8 mouse cellular contexts compared by ENCODE assay signal in the genomic region with DNA sequence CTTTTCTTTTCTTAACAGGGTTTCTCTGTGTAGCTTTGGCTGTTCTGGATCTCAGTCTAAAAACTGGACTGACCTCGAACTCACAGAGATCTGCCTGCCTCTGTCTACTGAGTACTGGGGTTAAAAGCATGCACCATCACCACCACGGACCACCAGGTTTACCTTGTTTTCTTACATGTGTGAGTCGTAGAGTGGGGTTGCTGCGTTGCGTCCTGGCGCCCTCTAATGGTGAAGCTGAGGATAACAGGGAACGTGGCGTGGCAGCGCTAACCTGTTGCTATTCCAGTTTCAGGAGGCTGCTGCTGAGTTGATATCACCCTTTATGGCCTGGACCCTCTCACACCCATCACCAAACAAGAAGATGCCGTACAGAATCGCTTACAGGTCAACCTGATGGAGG. TPM values are rescaled to one million over a fixed set of nuclear protein-coding genes. Genes with fewer than 3 reads are reported as not detected.
DNase-seq lines count a peak whose midpoint lies in the region; ATAC-seq and TF ChIP-seq lines count a peak whose summit lies in the region.

No protein-coding gene starts in this region.

- peak; percentile 87 for TF ChIP-seq CTCF in brain, embryonic 14.5 days (IDR thresholded peaks at IDR 0.05; ENCODE audit: borderline replicate concordance, extremely low read depth, insufficient read depth, insufficient read length)

- peaks cover 8% of the 10 kb centered on the region for H3K36me3 ChIP-seq in midbrain, embryonic 10.5 days
- H3K36me3 ChIP-seq in midbrain, embryonic 15.5 days (replicated peaks) = no peaks in the 10 kb centered on the region
- no peaks in the 10 kb centered on the region for H3K36me3 ChIP-seq in intestine, embryonic 15.5 days
- no peaks in the 10 kb centered on the region for H3K36me3 ChIP-seq in limb, embryonic 14.5 days (ENCODE audit: control insufficient read depth, insufficient read depth, low read length)

- H3K4me2 ChIP-seq in midbrain, embryonic 15.5 days = no peak overlapping the region
- H3K4me2 ChIP-seq in intestine, embryonic 15.5 days (replicated peaks) = no peak overlapping the region
- no peak overlapping the region for H3K4me2 ChIP-seq in limb, embryonic 14.5 days (replicated peaks; ENCODE audit: low read depth, low read length, severe bottlenecking)

- H3K4me1 ChIP-seq in midbrain, embryonic 10.5 days = peaks cover 23% of the 10 kb centered on the region
- H3K4me1 ChIP-seq in midbrain, embryonic 15.5 days = peaks cover 35% of the 10 kb centered on the region
- peaks cover 12% of the 10 kb centered on the region for H3K4me1 ChIP-seq in intestine, embryonic 15.5 days (replicated peaks)
- peaks cover 12% of the 10 kb centered on the region for H3K4me1 ChIP-seq in limb, embryonic 14.5 days (ENCODE audit: control insufficient read depth, insufficient read depth, low read length)

- no peak overlapping the region for H3K4me3 ChIP-seq in midbrain, embryonic 10.5 days
- H3K4me3 ChIP-seq in midbrain, embryonic 15.5 days = no peak overlapping the region
- no peak overlapping the region for H3K4me3 ChIP-seq in intestine, embryonic 15.5 days (replicated peaks)
- no peak overlapping the region for H3K4me3 ChIP-seq in limb, embryonic 14.5 days (replicated peaks; ENCODE audit: low read length)

- H3K9ac ChIP-seq in midbrain, embryonic 15.5 days = no peak overlapping the region
- no peak overlapping the region for H3K9ac ChIP-seq in intestine, embryonic 15.5 days
- no peak overlapping the region for H3K9ac ChIP-seq in limb, embryonic 14.5 days (ENCODE audit: low read depth, low read length, severe bottlenecking)

- DNase-seq in midbrain, embryonic 10.5 days (ENCODE audit: low spot score) = peak; percentile 79
- peak; percentile 67 for DNase-seq in brain, embryonic 14.5 days (ENCODE audit: low read depth)
- peak; percentile 53 to 71 for DNase-seq in frontal cortex, postnatal 14 days (ENCODE audit: low spot score in 2 of 2)
- peak; percentile 41 for DNase-seq in limb, embryonic 14.5 days (ENCODE audit: low spot score)
- DNase-seq in thymus, postnatal 10 days (ENCODE audit: low spot score in 2 of 2) = peak; percentile 70 to 82

- H3K9me3 ChIP-seq in midbrain, embryonic 10.5 days (replicated peaks) = no peaks in the 10 kb centered on the region
- no peaks in the 10 kb centered on the region for H3K9me3 ChIP-seq in midbrain, embryonic 15.5 days
- no peaks in the 10 kb centered on the region for H3K9me3 ChIP-seq in intestine, embryonic 15.5 days
- H3K9me3 ChIP-seq in limb, embryonic 14.5 days (ENCODE audit: control insufficient read depth, low read length) = no peaks in the 10 kb centered on the region

- H3K27ac ChIP-seq in midbrain, embryonic 10.5 days (replicated peaks) = no peak overlapping the region
- no peak overlapping the region for H3K27ac ChIP-seq in midbrain, embryonic 15.5 days
- no peak overlapping the region for H3K27ac ChIP-seq in intestine, embryonic 15.5 days
- no peak overlapping the region for H3K27ac ChIP-seq in limb, embryonic 14.5 days (replicated peaks; ENCODE audit: low read depth, low read length)

- 11% methylated on average over 11 of the region's 11 CpGs for WGBS in midbrain, embryonic 10.5 days
- WGBS in midbrain, embryonic 15.5 days = 7% methylated on average over 11 of the region's 11 CpGs
- 8% methylated on average over 11 of the region's 11 CpGs for WGBS in intestine, embryonic 15.5 days
- WGBS in limb, embryonic 14.5 days = 13% methylated on average over 11 of the region's 11 CpGs

- H3K27me3 ChIP-seq in midbrain, embryonic 10.5 days (ENCODE audit: low read depth, poor library complexity, severe bottlenecking) = no peaks in the 10 kb centered on the region
- no peaks in the 10 kb centered on the region for H3K27me3 ChIP-seq in midbrain, embryonic 15.5 days (replicated peaks)
- H3K27me3 ChIP-seq in intestine, embryonic 15.5 days (replicated peaks) = no peaks in the 10 kb centered on the region
- no peaks in the 10 kb centered on the region for H3K27me3 ChIP-seq in limb, embryonic 14.5 days (ENCODE audit: control insufficient read depth, insufficient read depth, low read length)

- no peak for TF ChIP-seq POLR2A in brain, embryonic 14.5 days (IDR thresholded peaks at IDR 0.05; ENCODE audit: borderline replicate concordance, extremely low read depth, insufficient read depth, insufficient read length, poor library complexity, severe bottlenecking)
- TF ChIP-seq POLR2A in limb, embryonic 14.5 days (IDR thresholded peaks at IDR 0.05; ENCODE audit: borderline replicate concordance, extremely low read depth, insufficient read depth, insufficient read length) = no peak

- ATAC-seq in midbrain, embryonic 15.5 days (replicated peaks) = no peak
- ATAC-seq in intestine, embryonic 15.5 days = 0 out of 2 replicates have a peak, but pooled peaks have one; percentile 7
- no peak for ATAC-seq in limb, embryonic 14.5 days (ENCODE audit: low FRiP score, low read depth)
- peak; percentile 85 for ATAC-seq in neutrophil, adult 5-6 weeks (ENCODE audit: extremely low read depth, insufficient number of reproducible peaks, low FRiP score, poor library complexity, severe bottlenecking)

RNA-seq across cellular contexts. Expression of gene Rac1, which starts 19.5 kb away (rescaled TPM):
- 378 and 386 TPM in 2 replicates for polyA plus RNA-seq in midbrain, embryonic 10.5 days (2016; fragmentation: Nextera tagmentation; extraction: Ambion mirVana)
- 389 and 397 TPM in 2 replicates for polyA plus RNA-seq in midbrain, embryonic 15.5 days (2015; fragmentation: Nextera tagmentation; extraction: Ambion mirVana)
- 447 and 498 TPM in 2 replicates for polyA plus RNA-seq in brain, embryonic 14.5 days (2012; rRNA removed)
- polyA plus RNA-seq in intestine, embryonic 15.5 days (2015; fragmentation: Nextera tagmentation; extraction: Ambion mirVana) = 416 and 446 TPM in 2 replicates
- polyA plus RNA-seq in limb, embryonic 14.5 days (2012; rRNA removed) = 461 and 513 TPM in 2 replicates
- 535 and 556 TPM in 2 replicates for polyA plus RNA-seq in limb, embryonic 14.5 days (2014; fragmentation: Nextera tagmentation; extraction: Ambion mirVana)
- total RNA-seq in neutrophil, adult 5-6 weeks (2017) = 154 and 187 TPM in 2 replicates

Comparison
In these comparisons a context has a peak if more than half of its experiments do, and no peak if none do; other contexts are left out.
1. ATAC-seq: peak in intestine, embryonic 15.5 days (single experiment) and neutrophil, adult 5-6 weeks (single experiment); none in midbrain, embryonic 15.5 days (single experiment) and limb, embryonic 14.5 days (single experiment).
2. Peak in every context shown above with its lines, with median percentiles within 50 percentile points of each other: DNase-seq.